Mouse (Mus musculus) lung, adult 18-20 months (tissue): ENCODE measurements at regions not wholly inside any gene's neighbourhood (a gene's known extent, or its start where the extent isn't known, plus 50 kb on each side); places are given as distances from the start of the nearest gene placed in this dataset.

ENCODE experiments used
- DNase-seq, 2 experiments: peaks; one replicate each; pipeline ENCODE4 v3.0.0; 2022; ENCODE audit warnings: mixed read lengths in 2 of 2

DNA sequence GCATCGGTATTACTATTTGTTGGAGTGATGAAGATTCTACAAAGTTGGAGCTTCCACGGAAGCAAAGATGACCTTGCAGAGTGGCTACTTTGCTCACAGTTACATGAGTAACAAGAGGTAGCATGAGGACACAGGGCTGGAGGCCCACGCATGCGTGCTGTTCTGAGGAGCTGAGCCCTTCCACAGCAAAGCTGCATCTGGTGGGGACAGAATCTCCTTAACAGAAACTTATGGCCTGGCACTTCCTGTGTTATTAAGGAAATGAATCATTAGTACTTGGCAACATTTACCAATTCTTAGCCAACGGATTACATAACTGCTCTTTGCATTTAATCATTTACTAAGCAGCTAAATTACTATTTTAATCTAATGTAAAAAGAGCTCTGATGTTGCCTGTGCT is 160.8 kb upstream of the Apob start:
- DNase-seq, result peak; percentile 7 to 23

- peak in 1 of 2 experiments; percentile 6 for DNase-seq
Observed at GRCm38 (mm10) chr12:7820006-7820704, 157.3 kb upstream of the Apob start.

DNA sequence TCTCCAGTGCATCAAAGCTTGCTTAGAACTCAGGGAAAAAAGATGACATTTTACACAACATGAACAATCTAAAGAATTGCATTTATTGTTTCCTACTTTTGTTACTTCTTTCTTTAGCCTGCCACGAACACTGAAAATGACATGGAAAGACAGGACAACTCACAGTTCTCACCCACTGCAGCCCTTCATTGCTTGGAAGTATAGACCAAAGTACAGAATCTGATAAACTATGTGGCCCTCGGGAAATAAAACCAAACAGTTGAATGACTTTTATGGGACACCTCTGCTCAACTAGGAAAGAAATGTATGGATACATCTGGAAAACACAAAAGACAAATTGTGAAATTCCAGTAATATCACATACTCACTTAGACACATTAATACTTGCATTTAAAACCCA is 156.7 kb upstream of the Apob start:
- DNase-seq, result no peak

DNA sequence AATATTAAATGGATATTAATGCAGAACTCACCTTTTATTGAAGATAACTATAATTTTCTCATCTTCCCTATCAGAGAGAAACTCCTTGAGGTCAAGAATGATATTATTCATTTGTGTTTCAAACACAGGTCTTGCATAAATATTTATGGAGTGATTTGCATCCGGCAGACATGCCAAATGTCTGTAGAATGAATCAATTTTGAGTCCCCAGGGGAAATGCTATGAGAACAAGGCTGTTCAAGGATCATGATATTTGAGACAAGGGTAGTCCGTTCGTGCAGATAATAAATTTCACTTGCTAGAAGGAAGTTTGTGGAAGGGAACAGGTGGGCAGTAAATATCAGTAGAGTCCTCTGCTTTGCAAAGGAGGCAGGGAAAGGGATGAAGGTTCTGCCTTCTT is 141.7 kb upstream of the Apob start:
- DNase-seq, result no peak

GRCm38 (mm10) chr12:7853876-7854275 is 123.6 kb upstream of the Apob start:
- DNase-seq, result no peak

- no peak for DNase-seq
Observed at GRCm38 (mm10) chr12:7855683-7856082, 121.8 kb upstream of the Apob start.

- DNase-seq, result no peak
Observed at GRCm38 (mm10) chr12:7859533-7859932, 117.9 kb upstream of the Apob start.

GRCm38 (mm10) chr12:7870004-7870403 is 107.4 kb upstream of the Apob start:
- no peak for DNase-seq

DNA sequence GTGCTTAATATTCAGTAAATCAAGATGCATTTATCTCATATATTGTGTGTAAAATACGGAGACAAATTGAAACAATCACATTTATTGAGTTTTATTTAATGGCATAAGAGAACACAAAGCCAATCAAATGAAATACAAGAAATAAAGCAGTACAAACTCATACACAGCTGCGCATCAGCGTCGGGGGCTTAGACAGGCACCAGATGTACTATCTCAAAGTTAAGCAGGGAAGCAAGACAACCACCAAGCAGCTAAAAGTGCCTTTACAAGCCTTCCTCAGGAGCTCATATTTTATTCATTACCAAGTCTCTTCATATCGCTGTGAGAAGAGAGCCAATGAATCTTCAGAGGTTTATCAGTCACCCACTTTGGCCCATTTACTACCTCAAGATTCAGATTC is 107.0 kb upstream of the Apob start:
- no peak for DNase-seq

DNA sequence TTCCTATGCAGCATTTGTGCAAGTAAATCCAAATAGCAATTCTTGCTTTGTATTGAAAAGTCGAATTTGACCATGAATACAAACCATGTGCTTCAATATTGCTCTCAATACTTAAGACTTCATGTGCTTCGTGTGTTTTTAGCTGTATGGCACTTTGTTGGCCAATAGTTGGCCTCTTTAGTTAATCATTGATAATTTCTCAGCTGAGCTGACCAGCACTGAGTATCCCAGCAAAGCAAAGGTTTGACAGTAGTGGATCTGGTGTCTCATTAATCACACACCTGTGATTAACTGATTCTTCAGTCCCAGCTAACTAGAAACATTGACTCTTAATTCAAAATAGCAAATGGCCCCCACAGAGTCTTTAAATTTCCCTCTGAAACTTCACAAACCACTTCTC is 102.0 kb upstream of the Apob start:
- no peak for DNase-seq

DNA sequence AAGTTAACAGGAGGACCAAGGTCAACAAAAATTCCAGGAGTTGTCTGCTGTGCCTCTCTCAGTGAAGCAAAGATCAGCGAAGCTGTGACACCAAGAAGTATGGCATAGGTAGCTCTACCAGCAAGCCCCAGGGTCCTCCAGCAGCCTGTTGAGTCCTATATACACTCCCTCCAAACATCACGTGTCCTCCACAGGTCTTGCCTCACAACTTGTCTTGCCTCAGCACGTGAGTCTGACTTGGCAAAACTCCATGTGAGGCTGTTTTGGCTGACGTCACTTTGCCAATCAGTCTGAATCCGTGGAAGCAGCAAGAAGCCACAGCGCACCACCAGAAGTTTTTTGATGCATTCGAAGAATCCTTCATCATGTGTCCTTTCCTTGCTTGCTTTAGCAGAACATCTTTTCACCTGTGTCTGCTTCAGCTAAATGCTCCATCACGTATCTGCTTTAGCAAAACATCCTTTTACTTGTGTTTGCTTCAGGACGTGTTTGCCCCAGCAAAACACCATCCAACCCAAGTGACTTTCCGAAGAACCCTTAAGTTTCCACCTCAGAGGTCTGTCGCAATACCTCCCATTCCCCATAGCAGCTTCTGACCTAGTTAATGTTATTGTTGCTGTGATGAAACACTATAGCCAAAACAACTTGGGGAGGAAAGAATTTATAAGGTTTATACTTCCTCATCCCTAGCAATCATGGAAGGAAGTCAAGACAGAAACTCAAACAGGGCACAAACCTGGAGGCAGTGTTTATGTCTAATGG is 101.0 kb upstream of the Apob start:
- DNase-seq, result peak; percentile 35 to 46

GRCm38 (mm10) chr12:7878761-7879160 is 98.7 kb upstream of the Apob start:
- DNase-seq, result peak in 1 of 2 experiments; percentile 15

GRCm38 (mm10) chr12:7896156-7896555 is 81.3 kb upstream of the Apob start:
- no peak for DNase-seq

- DNase-seq, result no peak
Observed at GRCm38 (mm10) chr12:7905329-7905728, 72.1 kb upstream of the Apob start.

- no peak for DNase-seq
Observed at GRCm38 (mm10) chr12:7906831-7907230, 70.6 kb upstream of the Apob start.

DNA sequence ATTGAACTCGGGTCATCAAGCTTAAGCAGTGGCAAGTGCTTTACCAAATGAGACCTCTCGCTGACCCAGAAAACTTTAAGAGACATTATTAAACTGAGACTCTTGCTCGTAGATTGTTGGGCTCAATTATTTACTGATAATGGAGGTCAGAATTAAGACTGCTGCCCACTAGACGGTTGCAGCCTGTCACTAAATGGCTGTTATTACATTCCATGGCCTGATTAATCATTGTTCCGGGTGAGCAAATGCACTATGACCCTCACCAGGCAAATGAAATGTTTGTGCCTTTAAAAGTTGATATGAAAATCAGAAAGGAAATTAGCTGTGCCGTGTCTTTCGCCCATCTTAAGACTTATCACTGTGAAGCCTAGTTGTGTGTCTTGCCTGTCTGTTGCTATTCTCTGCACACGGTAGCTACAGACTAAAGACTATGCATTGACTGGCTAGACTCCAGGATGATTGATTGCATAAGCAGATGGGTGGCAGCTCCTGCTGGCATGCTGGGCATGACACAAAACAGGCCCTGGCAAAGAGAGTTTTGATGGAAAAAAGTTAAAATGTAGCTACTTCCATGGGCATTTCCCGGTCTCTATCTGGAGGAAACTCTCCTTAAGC is 67.6 kb upstream of the Apob start:
- DNase-seq, result no peak

- DNase-seq, result no peak
Observed at GRCm38 (mm10) chr12:7910509-7910908, 66.9 kb upstream of the Apob start.

DNA sequence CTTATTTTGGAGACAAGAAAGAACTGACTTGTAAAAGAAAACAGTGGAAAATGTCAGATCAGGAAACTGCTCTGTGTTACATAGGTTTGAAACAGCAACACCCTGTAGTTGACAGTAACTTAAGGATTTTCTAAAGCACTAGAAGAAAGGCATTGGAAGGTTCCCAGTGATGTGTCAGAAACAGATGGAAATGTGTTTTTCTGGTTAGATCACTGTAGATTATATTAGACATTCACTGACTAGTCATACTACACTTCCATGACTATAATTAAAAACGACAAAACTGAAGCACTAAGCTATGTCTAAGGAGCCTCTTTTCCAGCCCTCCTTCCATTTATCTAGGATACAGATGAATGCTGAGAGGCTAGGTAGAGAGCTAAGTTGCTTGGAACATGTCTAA is 59.1 kb upstream of the Apob start:
- no peak for DNase-seq

- no peak for DNase-seq
Observed at GRCm38 (mm10) chr12:7918967-7919708, 58.3 kb upstream of the Apob start.

- no peak for DNase-seq
Observed at GRCm38 (mm10) chr12:7919709-7920324, 57.6 kb upstream of the Apob start.

DNA sequence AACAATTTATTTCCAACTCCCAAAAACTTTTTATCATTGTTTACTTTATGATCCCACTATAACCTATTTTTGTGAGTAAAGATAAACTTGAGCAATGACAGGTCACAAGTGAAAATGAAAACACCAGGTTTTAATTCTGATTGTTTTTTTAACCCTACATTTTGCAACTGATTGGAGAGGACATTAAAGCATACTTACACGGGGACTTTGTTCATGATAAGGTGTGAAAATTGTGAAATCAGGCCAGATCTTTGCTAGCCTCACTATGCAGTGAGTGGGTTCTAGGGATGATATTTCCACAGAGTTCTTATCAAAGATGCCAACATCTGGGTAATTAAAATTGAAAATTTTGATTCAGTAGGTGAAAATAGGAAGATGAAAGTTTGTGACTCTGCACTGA is 56.6 kb upstream of the Apob start:
- no peak for DNase-seq
